Mouse (Mus musculus): Measurements from ENCODE around the gene Abcb11. TPM values are rescaled to one million over a fixed set of nuclear protein-coding genes. Genes with fewer than 3 reads are reported as not detected.
"Not testable (repeated sequence)": the region's sequence is repeated elsewhere in the genome, so short reads cannot be mapped to it uniquely, and the experiment has no call there.

Abcb11 gene
- polyA plus RNA-seq (2016; fragmentation: Nextera tagmentation; extraction: Ambion mirVana) = 0.09 TPM in 1 of 2 replicates, not detected in the other

GRCm38 (mm10) chr2:69342496-69343221, at the start of gene Abcb11:
Abcb11 (minus strand) TSS chr2:69342616.
- no peaks in the 10 kb centered on the region for H3K9me3 ChIP-seq
- H3K36me3 ChIP-seq = no peaks in the 10 kb centered on the region
- H3K4me1 ChIP-seq (replicated peaks) = peaks cover 6% of the 10 kb centered on the region; the same call in 1 of the 2 replicates
- H3K27ac ChIP-seq = no peak within 1 kb of the TSS
- no peaks in the 10 kb centered on the region for H3K27me3 ChIP-seq (ENCODE audit: insufficient read depth, poor library complexity, severe bottlenecking)
- WGBS = 85% methylated on average over 9 of the region's 9 CpGs
- no peak within 1 kb of the TSS for H3K4me3 ChIP-seq
- DNase-seq (ENCODE audit: low spot score) = no peak

GRCm38 (mm10) chr2:69386118-69386871, 43.9 kb upstream of the Abcb11 start:
- Histone ChIP-seq H3K9me3 (no peaks in the 10 kb centered on the region), H3K4me1 (replicated peaks) (no peaks in the 10 kb centered on the region), H3K27me3 (ENCODE audit: insufficient read depth, poor library complexity, severe bottlenecking) (no peaks in the 10 kb centered on the region), H3K4me3 (no peak overlapping the region), H3K27ac (no peak overlapping the region), H3K36me3 (no peaks in the 10 kb centered on the region)
- no peak for DNase-seq (ENCODE audit: low spot score)
- 80% methylated on average over 3 of the region's 3 CpGs for WGBS

DNA sequence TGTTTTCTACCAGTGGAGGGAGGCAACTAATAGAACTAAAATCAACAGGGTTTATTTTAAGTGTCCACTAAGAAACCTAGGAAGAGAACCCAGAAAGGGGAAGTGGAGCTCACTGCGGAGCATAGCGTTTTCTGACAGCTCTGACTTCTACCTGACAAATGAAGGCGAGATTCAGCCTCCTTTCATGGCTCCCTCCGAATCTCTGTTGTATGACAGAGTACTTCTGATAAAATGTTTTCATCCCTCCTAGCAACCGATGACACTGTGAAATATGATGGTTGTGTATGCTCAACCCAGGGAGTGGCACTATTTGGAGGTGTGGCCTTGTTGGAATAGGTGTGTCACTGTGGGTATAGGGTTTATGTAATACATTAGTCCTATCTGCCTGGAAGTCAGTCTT, 40.4 kb upstream of the Abcb11 start:
- no peaks in the 10 kb centered on the region for H3K9me3 ChIP-seq
- no peak for DNase-seq (ENCODE audit: low spot score)
- H3K27ac ChIP-seq = no peak overlapping the region
- H3K4me1 ChIP-seq (replicated peaks) = no peaks in the 10 kb centered on the region
- no peaks in the 10 kb centered on the region for H3K36me3 ChIP-seq
- H3K4me3 ChIP-seq = no peak overlapping the region
- 89% methylated on average over 5 of the region's 5 CpGs for WGBS
- H3K27me3 ChIP-seq (ENCODE audit: insufficient read depth, poor library complexity, severe bottlenecking) = no peaks in the 10 kb centered on the region

GRCm38 (mm10) chr2:69381740-69382139, 39.3 kb upstream of the Abcb11 start:
- Histone ChIP-seq H3K27me3 (ENCODE audit: insufficient read depth, poor library complexity, severe bottlenecking) (no peaks in the 10 kb centered on the region), H3K27ac (no peak overlapping the region), H3K4me1 (replicated peaks) (no peaks in the 10 kb centered on the region), H3K9me3 (no peaks in the 10 kb centered on the region), H3K36me3 (no peaks in the 10 kb centered on the region), H3K4me3 (no peak overlapping the region)
- DNase-seq (ENCODE audit: low spot score) = no peak
- WGBS = 56% methylated on average over 8 of the region's 8 CpGs

DNA sequence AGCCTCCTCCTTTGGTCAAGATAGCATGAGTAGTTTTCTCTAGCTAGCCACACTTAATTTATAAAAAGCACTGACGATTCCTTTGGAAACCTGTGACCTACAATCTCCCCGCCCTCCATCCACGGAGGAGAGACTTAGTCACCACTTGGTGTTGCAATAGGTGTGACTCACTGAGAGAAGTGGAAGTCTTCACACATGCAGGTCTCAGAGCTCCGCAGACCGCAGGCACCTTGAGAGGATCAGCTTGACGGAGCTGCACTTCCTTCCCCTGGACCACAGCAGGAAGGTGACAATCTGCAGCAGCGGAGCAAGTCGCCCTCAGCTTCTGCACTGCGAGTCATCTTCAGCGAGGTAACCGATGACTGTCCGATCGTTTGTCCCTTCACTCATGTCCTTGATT, 37.9 kb upstream of the Abcb11 start, which contains the start of gene Dhrs9:
Dhrs9 (plus strand) TSS at position 165 of the 400 bp plus-strand sequence.
- no peaks in the 10 kb centered on the region for H3K36me3 ChIP-seq
- 81% methylated on average over 13 of the region's 13 CpGs for WGBS
- DNase-seq (ENCODE audit: low spot score) = no peak
- no peak within 1 kb of the TSS for H3K4me3 ChIP-seq
- H3K9me3 ChIP-seq = no peaks in the 10 kb centered on the region
- no peak within 1 kb of the TSS for H3K27ac ChIP-seq
- no peaks in the 10 kb centered on the region for H3K4me1 ChIP-seq (replicated peaks)
- no peaks in the 10 kb centered on the region for H3K27me3 ChIP-seq (ENCODE audit: insufficient read depth, poor library complexity, severe bottlenecking)

- Histone ChIP-seq H3K27me3 (ENCODE audit: insufficient read depth, poor library complexity, severe bottlenecking) (no peaks in the 10 kb centered on the region), H3K4me1 (replicated peaks) (no peaks in the 10 kb centered on the region), H3K27ac (no peak overlapping the region), H3K4me3 (no peak overlapping the region), H3K9me3 (no peaks in the 10 kb centered on the region), H3K36me3 (no peaks in the 10 kb centered on the region)
- DNase-seq (ENCODE audit: low spot score) = no peak
- 85% methylated on average over 1 of the region's 1 CpGs for WGBS
Measured at GRCm38 (mm10) chr2:69379801-69380200, 37.4 kb upstream of the Abcb11 start.

- Histone ChIP-seq H3K27ac (no peak overlapping the region), H3K36me3 (no peaks in the 10 kb centered on the region), H3K27me3 (ENCODE audit: insufficient read depth, poor library complexity, severe bottlenecking) (no peaks in the 10 kb centered on the region), H3K4me3 (no peak overlapping the region), H3K9me3 (no peaks in the 10 kb centered on the region), H3K4me1 (replicated peaks) (no peaks in the 10 kb centered on the region)
- no peak for DNase-seq (ENCODE audit: low spot score)
- 86% methylated on average over 2 of the region's 2 CpGs for WGBS
Measured at GRCm38 (mm10) chr2:69376780-69377179, 34.4 kb upstream of the Abcb11 start.

GRCm38 (mm10) chr2:69365275-69365674, 22.9 kb upstream of the Abcb11 start:
- H3K4me3 ChIP-seq = no peak overlapping the region
- no peaks in the 10 kb centered on the region for H3K9me3 ChIP-seq
- H3K27me3 ChIP-seq (ENCODE audit: insufficient read depth, poor library complexity, severe bottlenecking) = no peaks in the 10 kb centered on the region
- no peak for DNase-seq (ENCODE audit: low spot score)
- H3K27ac ChIP-seq = no peak overlapping the region
- no peaks in the 10 kb centered on the region for H3K36me3 ChIP-seq
- no peaks in the 10 kb centered on the region for H3K4me1 ChIP-seq (replicated peaks)
- WGBS = 97% methylated on average over 1 of the region's 1 CpGs

GRCm38 (mm10) chr2:69364831-69365230, 22.4 kb upstream of the Abcb11 start:
- no peaks in the 10 kb centered on the region for H3K36me3 ChIP-seq
- H3K27me3 ChIP-seq (ENCODE audit: insufficient read depth, poor library complexity, severe bottlenecking) = no peaks in the 10 kb centered on the region
- no peak overlapping the region for H3K4me3 ChIP-seq
- no peak for DNase-seq (ENCODE audit: low spot score)
- no peaks in the 10 kb centered on the region for H3K9me3 ChIP-seq
- 88% methylated on average over 2 of the region's 2 CpGs for WGBS
- no peak overlapping the region for H3K27ac ChIP-seq
- H3K4me1 ChIP-seq (replicated peaks) = no peaks in the 10 kb centered on the region

DNA sequence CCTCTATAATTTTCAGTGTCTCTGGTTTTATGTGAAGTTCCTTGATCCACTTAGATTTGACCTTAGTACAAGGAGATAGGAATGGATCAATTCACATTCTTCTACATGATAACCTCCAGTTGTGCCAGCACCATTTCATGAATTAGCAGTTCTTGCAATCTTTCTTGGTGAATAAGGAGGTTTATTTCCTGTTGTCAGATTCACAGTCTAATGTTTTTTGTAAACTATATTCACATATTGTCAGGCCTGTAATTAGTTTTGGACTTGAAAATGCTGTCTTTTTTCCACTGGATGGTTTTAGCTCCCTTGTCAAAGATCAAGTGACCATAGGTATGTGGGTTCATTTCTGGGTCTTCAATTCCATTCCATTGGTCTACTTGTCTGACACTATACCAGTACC, 13.0 kb upstream of the Abcb11 start:
- H3K27me3 ChIP-seq (ENCODE audit: insufficient read depth, poor library complexity, severe bottlenecking); H3K4me3 ChIP-seq; DNase-seq (ENCODE audit: low spot score); H3K4me1 ChIP-seq (replicated peaks); H3K36me3 ChIP-seq; H3K9me3 ChIP-seq; H3K27ac ChIP-seq: not testable (repeated sequence)

DNA sequence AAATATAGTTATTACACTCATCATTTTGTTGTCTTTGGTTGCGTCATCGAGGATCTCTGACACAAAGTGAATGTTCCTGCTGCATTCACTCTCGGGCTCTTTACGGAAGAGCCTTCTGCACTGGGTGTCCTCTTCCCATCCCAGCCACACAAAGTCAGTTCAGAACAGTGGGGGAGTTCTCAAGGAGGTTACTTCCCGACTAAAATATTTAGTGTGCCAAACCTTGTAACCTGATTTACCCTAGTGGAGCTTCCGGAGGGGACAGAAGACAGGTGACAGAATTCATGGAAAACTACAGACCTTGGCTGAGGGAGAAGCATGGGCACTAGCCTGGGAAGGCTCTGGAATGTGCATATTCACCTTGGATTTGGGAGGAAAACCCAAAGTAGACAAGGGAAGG, 910 bp downstream of the Abcb11 start:
- no peaks in the 10 kb centered on the region for H3K4me1 ChIP-seq (replicated peaks)
- H3K27me3 ChIP-seq (ENCODE audit: insufficient read depth, poor library complexity, severe bottlenecking) = no peaks in the 10 kb centered on the region
- H3K4me3 ChIP-seq = no peak overlapping the region
- no peaks in the 10 kb centered on the region for H3K9me3 ChIP-seq
- no peak for DNase-seq (ENCODE audit: low spot score)
- WGBS = 90% methylated on average over 6 of the region's 6 CpGs
- no peaks in the 10 kb centered on the region for H3K36me3 ChIP-seq
- H3K27ac ChIP-seq = no peak overlapping the region

- H3K27ac ChIP-seq; H3K9me3 ChIP-seq; H3K36me3 ChIP-seq; DNase-seq (ENCODE audit: low spot score); H3K27me3 ChIP-seq (ENCODE audit: insufficient read depth, poor library complexity, severe bottlenecking); H3K4me3 ChIP-seq; H3K4me1 ChIP-seq (replicated peaks): not testable (repeated sequence)
- WGBS = 93% methylated on average over 6 of the region's 6 CpGs
Measured at GRCm38 (mm10) chr2:69331523-69331922, 10.9 kb downstream of the Abcb11 start.

DNA sequence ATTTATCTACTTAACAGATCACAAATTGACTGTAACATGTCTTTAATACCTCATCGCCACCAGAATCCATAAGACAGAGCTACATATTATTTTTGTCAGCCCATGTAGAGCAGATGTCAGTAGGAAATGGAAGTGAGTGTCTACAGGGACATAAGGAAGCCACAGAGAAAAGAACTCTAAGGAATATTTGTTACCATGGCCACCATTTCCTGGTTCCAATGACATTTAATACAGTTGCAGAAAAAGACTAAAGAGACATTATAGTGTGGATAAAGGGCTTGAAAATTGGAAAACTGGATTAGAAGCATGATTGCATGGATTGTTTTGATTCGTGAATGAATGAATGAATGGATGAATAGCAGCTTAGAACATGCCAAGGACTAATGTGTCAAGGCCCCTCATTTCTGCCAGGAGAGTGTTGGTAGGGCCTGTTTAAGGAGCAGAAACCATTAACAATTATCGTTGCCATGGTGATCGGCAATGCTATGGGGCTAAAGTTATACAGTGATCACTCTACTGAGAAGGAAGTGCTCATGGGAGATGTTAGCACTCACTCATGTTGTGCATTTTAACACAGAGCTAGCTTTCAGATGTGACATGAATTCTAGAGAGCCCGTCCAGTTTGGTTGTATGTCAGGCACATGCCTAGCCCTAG, 13.8 kb downstream of the Abcb11 start:
- Histone ChIP-seq H3K4me3 (no peak overlapping the region), H3K9me3 (no peaks in the 10 kb centered on the region), H3K4me1 (replicated peaks) (no peaks in the 10 kb centered on the region), H3K27me3 (ENCODE audit: insufficient read depth, poor library complexity, severe bottlenecking) (no peaks in the 10 kb centered on the region), H3K36me3 (no peaks in the 10 kb centered on the region), H3K27ac (no peak overlapping the region)
- DNase-seq (ENCODE audit: low spot score) = no peak
- 89% methylated on average over 5 of the region's 5 CpGs for WGBS
